Mouse (Mus musculus): ENCODE data around the gene Lrrc27. TPM values are rescaled to one million over a fixed set of nuclear protein-coding genes. Genes with fewer than 3 reads are reported as not detected.

The Lrrc27 gene
- polyA plus RNA-seq, 1 experiment from 2014 or later: 0.62 TPM

DNA sequence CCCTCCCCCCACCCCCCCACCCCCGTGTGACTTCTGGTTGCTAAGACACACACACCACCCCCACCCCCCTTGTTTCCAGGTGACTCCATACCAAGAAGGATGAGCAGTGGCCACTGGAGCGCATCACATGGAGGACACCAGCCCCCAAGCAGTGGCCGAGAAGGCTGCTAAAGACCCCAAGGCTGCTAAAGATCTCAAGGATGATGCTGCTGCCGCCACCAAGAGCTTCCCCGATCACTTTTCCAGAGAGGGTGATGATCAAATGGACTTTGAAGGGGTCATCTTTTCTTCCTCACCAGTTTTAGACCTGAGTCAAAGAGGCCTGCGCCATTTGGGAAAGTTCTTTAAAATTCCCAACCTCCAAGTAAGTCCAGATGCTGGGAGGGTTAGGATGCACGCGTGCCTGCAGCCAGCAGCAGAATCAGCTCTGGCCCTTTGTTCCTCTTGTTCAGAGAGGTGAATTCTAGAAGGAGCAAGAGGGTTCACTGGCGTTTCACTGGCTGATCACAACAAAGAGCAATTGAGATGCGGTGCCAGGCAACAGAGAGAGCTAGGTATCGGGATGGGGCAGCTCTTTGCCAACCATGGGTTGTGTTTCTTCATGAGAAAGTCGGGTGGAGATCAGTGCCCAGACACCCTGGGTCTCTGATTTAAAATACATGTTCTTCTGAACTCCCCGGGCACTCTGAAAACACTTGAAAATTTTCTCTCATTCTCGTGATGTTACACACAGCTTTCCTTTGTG lies 2.0 kb downstream of the Lrrc27 start:
- peaks cover 13% of the 10 kb centered on the region for H3K4me1 ChIP-seq (replicated peaks)
- no peak for DNase-seq

DNA sequence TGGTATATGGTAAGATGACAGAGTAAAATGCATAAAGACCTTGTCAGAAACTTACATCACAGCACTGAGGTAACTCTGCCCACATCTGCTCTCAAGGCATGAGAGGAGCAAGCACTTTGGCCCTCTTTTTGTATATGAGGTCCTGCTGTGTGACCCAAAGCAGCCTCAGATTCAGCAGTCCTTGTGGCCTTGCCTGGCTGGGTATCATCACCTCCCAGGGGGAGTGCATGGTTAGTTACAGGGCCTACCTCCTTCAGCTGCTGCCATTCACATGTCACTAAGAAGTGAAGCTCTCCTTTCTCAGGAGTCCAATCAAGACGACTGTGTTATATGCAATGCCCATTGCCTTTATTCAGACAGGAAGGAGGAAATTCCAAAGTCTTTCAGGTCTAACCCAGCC lies 2.7 kb downstream of the Lrrc27 start:
- Histone ChIP-seq H3K4me1 (replicated peaks) (peaks cover 13% of the 10 kb centered on the region), H3K9me3 (replicated peaks) (no peaks in the 10 kb centered on the region), H3K27me3 (no peaks in the 10 kb centered on the region), H3K4me2 (no peak overlapping the region), H3K36me3 (no peaks in the 10 kb centered on the region), H3K9ac (no peak overlapping the region), H3K4me3 (replicated peaks) (no peak overlapping the region), H3K27ac (no peak overlapping the region)
- DNase-seq (no peak), ATAC-seq (ENCODE audit: low read depth) (no peak)
- 60% methylated on average over 1 of the region's 1 CpGs for WGBS (ENCODE audit: insufficient replicate concordance)

More for the DNA sequence above, 2.0 kb downstream of the Lrrc27 start:
- no peak overlapping the region for H3K27ac ChIP-seq
- no peak overlapping the region for H3K4me2 ChIP-seq
- no peaks in the 10 kb centered on the region for H3K36me3 ChIP-seq
- H3K9ac ChIP-seq: no peak overlapping the region
- H3K27me3 ChIP-seq: no peaks in the 10 kb centered on the region
- 73% methylated on average over 14 of the region's 14 CpGs for WGBS (ENCODE audit: insufficient replicate concordance)
- H3K4me3 ChIP-seq (replicated peaks): no peak overlapping the region
- no peak for ATAC-seq (ENCODE audit: low read depth)
- no peaks in the 10 kb centered on the region for H3K9me3 ChIP-seq (replicated peaks)

- H3K36me3 ChIP-seq: no peaks in the 10 kb centered on the region
- no peak overlapping the region for H3K4me2 ChIP-seq
- WGBS (ENCODE audit: insufficient replicate concordance): 75% methylated on average over 7 of the region's 7 CpGs
- no peaks in the 10 kb centered on the region for H3K27me3 ChIP-seq
- no peak overlapping the region for H3K4me3 ChIP-seq (replicated peaks)
- H3K9ac ChIP-seq: no peak overlapping the region
- DNase-seq: no peak
- peaks cover 13% of the 10 kb centered on the region for H3K4me1 ChIP-seq (replicated peaks)
- no peak for ATAC-seq (ENCODE audit: low read depth)
- no peak overlapping the region for H3K27ac ChIP-seq
- no peaks in the 10 kb centered on the region for H3K9me3 ChIP-seq (replicated peaks)
These were observed 3.2 kb downstream of the Lrrc27 start for GRCm38 (mm10) chr7:139215946-139216345.

- WGBS (ENCODE audit: insufficient replicate concordance): 73% methylated on average over 9 of the region's 9 CpGs
- no peaks in the 10 kb centered on the region for H3K27me3 ChIP-seq
- H3K36me3 ChIP-seq: no peaks in the 10 kb centered on the region
- no peak overlapping the region for H3K9ac ChIP-seq
- H3K4me1 ChIP-seq (replicated peaks): peaks cover 13% of the 10 kb centered on the region
- H3K4me3 ChIP-seq (replicated peaks): no peak overlapping the region
- H3K27ac ChIP-seq: no peak overlapping the region
- H3K4me2 ChIP-seq: no peak overlapping the region
- ATAC-seq (ENCODE audit: low read depth) (no peak), DNase-seq (no peak)
- no peaks in the 10 kb centered on the region for H3K9me3 ChIP-seq (replicated peaks)
These were observed 3.7 kb downstream of the Lrrc27 start for GRCm38 (mm10) chr7:139216464-139216863.

GRCm38 (mm10) chr7:139217046-139217445 lies 4.3 kb downstream of the Lrrc27 start:
- H3K36me3 ChIP-seq: no peaks in the 10 kb centered on the region
- H3K4me1 ChIP-seq (replicated peaks): peaks cover 13% of the 10 kb centered on the region
- no peak overlapping the region for H3K27ac ChIP-seq
- WGBS (ENCODE audit: insufficient replicate concordance): 74% methylated on average over 7 of the region's 7 CpGs
- H3K27me3 ChIP-seq: no peaks in the 10 kb centered on the region
- no peak for DNase-seq
- no peaks in the 10 kb centered on the region for H3K9me3 ChIP-seq (replicated peaks)
- no peak overlapping the region for H3K4me3 ChIP-seq (replicated peaks)
- no peak overlapping the region for H3K9ac ChIP-seq
- H3K4me2 ChIP-seq: no peak overlapping the region
- no peak for ATAC-seq (ENCODE audit: low read depth)

DNA sequence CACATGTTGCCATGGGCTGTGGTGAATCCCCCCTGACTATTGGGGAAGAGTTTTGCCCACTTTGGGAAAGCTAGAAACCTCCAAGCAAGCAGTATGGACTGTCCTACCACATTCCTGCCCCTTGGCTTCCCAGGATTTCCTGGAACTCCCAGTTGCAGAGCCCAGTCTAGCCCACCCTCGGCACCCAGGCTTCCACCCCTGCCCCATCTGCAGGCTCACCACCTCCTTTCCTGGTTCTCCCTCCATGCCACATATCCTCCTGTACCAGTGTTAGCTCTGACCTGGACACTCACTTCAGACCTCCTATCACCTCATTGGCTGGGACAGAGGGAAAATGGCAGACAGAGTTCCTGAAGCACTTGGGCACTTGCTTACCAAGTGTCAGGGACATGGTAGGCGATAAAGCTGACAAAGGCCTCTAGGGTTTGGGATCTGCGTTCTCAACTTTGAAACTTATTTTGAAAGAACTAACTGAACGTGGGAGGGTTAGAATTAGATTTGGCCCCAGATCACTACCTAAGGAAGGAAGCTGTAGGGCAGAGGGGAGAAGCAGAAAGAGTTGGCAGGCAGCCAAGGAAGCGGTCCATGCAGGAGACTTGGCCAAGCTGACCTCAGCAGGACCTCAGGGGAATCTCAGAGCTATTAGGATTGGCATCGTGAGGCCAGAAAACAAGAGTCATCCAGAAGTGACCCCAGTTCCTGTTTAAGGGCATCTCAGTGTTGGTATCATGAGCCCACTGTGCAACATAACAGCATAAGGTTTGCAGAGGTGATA lies 6.0 kb downstream of the Lrrc27 start:
- DNase-seq (no peak), ATAC-seq (ENCODE audit: low read depth) (no peak)
- no peak overlapping the region for H3K4me3 ChIP-seq (replicated peaks)
- H3K27ac ChIP-seq: no peak overlapping the region
- no peak overlapping the region for H3K4me2 ChIP-seq
- H3K27me3 ChIP-seq: no peaks in the 10 kb centered on the region
- no peaks in the 10 kb centered on the region for H3K9me3 ChIP-seq (replicated peaks)
- WGBS (ENCODE audit: insufficient replicate concordance): 53% methylated on average over 6 of the region's 6 CpGs
- H3K36me3 ChIP-seq: no peaks in the 10 kb centered on the region
- no peak overlapping the region for H3K9ac ChIP-seq
- H3K4me1 ChIP-seq (replicated peaks): no peaks in the 10 kb centered on the region

GRCm38 (mm10) chr7:139219486-139219885 lies 6.7 kb downstream of the Lrrc27 start:
- Histone ChIP-seq H3K27me3 (no peaks in the 10 kb centered on the region), H3K4me1 (replicated peaks) (no peaks in the 10 kb centered on the region), H3K9ac (no peak overlapping the region), H3K9me3 (replicated peaks) (no peaks in the 10 kb centered on the region), H3K4me2 (no peak overlapping the region), H3K36me3 (no peaks in the 10 kb centered on the region), H3K4me3 (replicated peaks) (no peak overlapping the region), H3K27ac (no peak overlapping the region)
- DNase-seq (no peak), ATAC-seq (ENCODE audit: low read depth) (no peak)
- 60% methylated on average over 5 of the region's 5 CpGs for WGBS (ENCODE audit: insufficient replicate concordance)

- H3K36me3 ChIP-seq: no peaks in the 10 kb centered on the region
- 0 out of 2 replicates have a peak, but pooled peaks cover 4% of the 10 kb centered on the region for H3K4me1 ChIP-seq (replicated peaks)
- no peaks in the 10 kb centered on the region for H3K27me3 ChIP-seq
- 58% methylated on average over 2 of the region's 2 CpGs for WGBS (ENCODE audit: insufficient replicate concordance)
- DNase-seq: no peak
- no peak overlapping the region for H3K4me3 ChIP-seq (replicated peaks)
- no peak overlapping the region for H3K9ac ChIP-seq
- H3K27ac ChIP-seq: no peak overlapping the region
- no peak for ATAC-seq (ENCODE audit: low read depth)
- no peaks in the 10 kb centered on the region for H3K9me3 ChIP-seq (replicated peaks)
- no peak overlapping the region for H3K4me2 ChIP-seq
These were observed 7.5 kb downstream of the Lrrc27 start for GRCm38 (mm10) chr7:139220303-139220702.

DNA sequence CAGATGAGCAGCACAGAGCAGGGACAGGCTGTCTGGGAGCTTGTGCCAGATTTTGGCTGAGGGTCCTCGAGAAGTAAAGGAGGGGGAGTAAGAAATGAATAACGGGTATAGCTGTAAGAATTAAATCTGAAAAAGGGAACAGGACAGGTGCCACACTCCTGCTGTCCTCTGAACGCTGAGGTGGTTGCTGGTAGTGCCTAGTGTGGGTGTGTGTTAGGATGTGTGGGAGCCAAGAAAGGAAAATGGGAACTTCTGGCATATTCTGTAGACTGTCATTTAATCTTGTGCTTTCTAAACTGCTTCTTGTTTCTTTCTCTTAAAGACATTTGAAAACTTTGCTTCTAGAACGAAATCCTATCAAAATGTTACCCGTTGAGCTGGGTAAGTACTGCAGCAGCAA lies 8.3 kb downstream of the Lrrc27 start:
- Histone ChIP-seq H3K4me2 (no peak overlapping the region), H3K4me3 (replicated peaks) (no peak overlapping the region), H3K9ac (no peak overlapping the region), H3K27ac (no peak overlapping the region), H3K9me3 (replicated peaks) (no peaks in the 10 kb centered on the region), H3K27me3 (no peaks in the 10 kb centered on the region), H3K4me1 (replicated peaks) (0 out of 2 replicates have a peak, but pooled peaks cover 6% of the 10 kb centered on the region), H3K36me3 (no peaks in the 10 kb centered on the region)
- DNase-seq: no peak
- 53% methylated on average over 5 of the region's 5 CpGs for WGBS (ENCODE audit: insufficient replicate concordance)
- no peak for ATAC-seq (ENCODE audit: low read depth)

- no peak for DNase-seq
- no peak overlapping the region for H3K4me2 ChIP-seq
- WGBS (ENCODE audit: insufficient replicate concordance): 71% methylated on average over 2 of the region's 2 CpGs
These were observed 9.1 kb downstream of the Lrrc27 start for GRCm38 (mm10) chr7:139221856-139222255.

DNA sequence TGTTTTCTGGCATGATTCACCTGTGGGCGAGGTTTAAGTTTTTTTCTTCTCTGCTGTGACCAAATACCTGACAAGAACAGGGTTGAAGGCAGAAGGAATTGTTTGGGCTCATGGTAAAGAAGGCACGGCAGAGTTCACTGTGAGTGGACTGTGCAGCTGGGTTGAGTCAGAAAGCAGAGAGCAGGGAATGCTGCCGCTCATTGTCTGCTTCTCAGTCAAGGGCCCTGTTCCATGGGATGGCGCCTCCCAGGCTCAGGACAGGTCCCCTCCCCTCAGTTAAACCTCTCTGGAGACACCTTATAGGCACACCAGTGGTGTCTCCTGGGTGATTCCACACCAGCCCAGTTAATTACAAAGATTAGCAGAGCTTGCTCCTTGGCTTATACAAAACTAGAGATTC lies 9.6 kb downstream of the Lrrc27 start:
- H3K4me1 ChIP-seq (replicated peaks): 0 out of 2 replicates have a peak, but pooled peaks cover 6% of the 10 kb centered on the region
- no peak overlapping the region for H3K4me2 ChIP-seq
- no peaks in the 10 kb centered on the region for H3K9me3 ChIP-seq (replicated peaks)
- no peak for ATAC-seq (ENCODE audit: low read depth)
- no peak overlapping the region for H3K27ac ChIP-seq
- H3K36me3 ChIP-seq: no peaks in the 10 kb centered on the region
- no peak overlapping the region for H3K9ac ChIP-seq
- 67% methylated on average over 4 of the region's 4 CpGs for WGBS (ENCODE audit: insufficient replicate concordance)
- no peaks in the 10 kb centered on the region for H3K27me3 ChIP-seq
- no peak for DNase-seq
- no peak overlapping the region for H3K4me3 ChIP-seq (replicated peaks)

More at GRCm38 (mm10) chr7:139221856-139222255, 9.1 kb downstream of the Lrrc27 start:
- ATAC-seq (ENCODE audit: low read depth): no peak
- Histone ChIP-seq H3K4me1 (replicated peaks) (0 out of 2 replicates have a peak, but pooled peaks cover 6% of the 10 kb centered on the region), H3K36me3 (no peaks in the 10 kb centered on the region), H3K4me3 (replicated peaks) (no peak overlapping the region), H3K27ac (no peak overlapping the region), H3K27me3 (no peaks in the 10 kb centered on the region), H3K9me3 (replicated peaks) (no peaks in the 10 kb centered on the region), H3K9ac (no peak overlapping the region)
